Mouse (Mus musculus) lung, postnatal 0 days (tissue): ENCODE measurements around the gene Cacna1d. TPM values are rescaled to one million over a fixed set of nuclear protein-coding genes. Genes with fewer than 3 reads are reported as not detected.

Experiments used
- ATAC-seq: fragments of 200-750 bp; cut with Nextera tagmentation; 2 replicates; pipeline ENCODE4 v1.8.0; 2017; ENCODE audit warnings: moderate library complexity
- DNase-seq: peaks from one replicate; pipeline ENCODE4 v3.0.0-alpha.2; 2016; ENCODE audit warnings: low spot score
- H3K27ac ChIP-seq: fragments of 300-500 bp; sonication (generic); 2 replicates; pipeline ENCODE4 v1.5.1; 2014; ENCODE audit warnings: antibody characterized with exemption, mild to moderate bottlenecking, low read length, mixed read lengths
- H3K27me3 ChIP-seq: fragments of 300-500 bp; sonication (generic); replicated peaks from 2 replicates; pipeline ENCODE4 v1.6.1; 2014; ENCODE audit warnings: low read length, mixed read lengths; ENCODE audit not compliant: insufficient read depth
- H3K36me3 ChIP-seq: fragments of 300-500 bp; sonication (generic); 2 replicates; pipeline ENCODE4 v1.6.1; 2014; ENCODE audit warnings: low read length, mixed read lengths; ENCODE audit not compliant: insufficient read depth
- H3K4me1 ChIP-seq: fragments of 300-500 bp; sonication (generic); 2 replicates; pipeline ENCODE4 v1.6.1; 2014; ENCODE audit warnings: antibody characterized with exemption, low read depth, low read length, mixed read lengths; ENCODE audit not compliant: insufficient read depth
- H3K4me2 ChIP-seq: fragments of 300-500 bp; sonication (generic); replicated peaks from 2 replicates; pipeline ENCODE4 v1.6.1; 2014; ENCODE audit warnings: low read depth, mild to moderate bottlenecking, low read length, moderate library complexity, mixed read lengths
- H3K4me3 ChIP-seq: fragments of 300-500 bp; sonication (generic); 2 replicates; pipeline ENCODE4 v1.5.1; 2014; ENCODE audit warnings: low read depth, low read length
- H3K9ac ChIP-seq: fragments of 300-500 bp; sonication (generic); replicated peaks from 2 replicates; pipeline ENCODE4 v1.6.1; 2014; ENCODE audit warnings: low read depth, mild to moderate bottlenecking
- H3K9me3 ChIP-seq: fragments of 300-500 bp; sonication (generic); 2 replicates; pipeline ENCODE4 v1.6.1; 2016; ENCODE audit warnings: low read length, mixed read lengths
- CTCF ChIP-seq: IDR thresholded peaks from 2 replicates; pipeline ENCODE4 v1.5.1; 2016; ENCODE audit warnings: antibody characterized with exemption, mild to moderate bottlenecking
- EP300 ChIP-seq: IDR thresholded peaks from 2 replicates; pipeline ENCODE4 v1.6.1; 2016; ENCODE audit warnings: antibody characterized with exemption, mild to moderate bottlenecking, control low read depth
- WGBS: fragments of 180-500 bp; shearing (Covaris S2); extraction: QIAGEN DNeasy Blood & Tissue Kit; methylation state at CpG from one replicate; pipeline ENCODE4 v1.1.7; 2014; 5-methylcytosine and 5-hydroxymethylcytosine counted together
- polyA plus RNA-seq: library from polyadenylated mRNA; unstranded; fragments of >200 nt; fragmentation: Nextera tagmentation; extraction: Ambion mirVana; gene quantifications from 2 replicates; pipeline ENCODE4 v1.2.1, GENCODE M21; 2015

The Cacna1d gene
- polyA plus RNA-seq, 1 experiment from 2014 or later, result 12.5 TPM

- ATAC-seq (peak; percentile 49), DNase-seq (peak; percentile 55)
- H3K27ac ChIP-seq, result peak overlapping the region; percentile 71
Measured at GRCm38 (mm10) chr14:30360004-30360403, 131.3 kb downstream of the Cacna1d start.

GRCm38 (mm10) chr14:30358028-30358427 lies 133.2 kb downstream of the Cacna1d start:
- peaks cover 7% of the 10 kb centered on the region for H3K4me1 ChIP-seq
- no peak overlapping the region for H3K9ac ChIP-seq
- no peaks in the 10 kb centered on the region for H3K36me3 ChIP-seq
- no peak overlapping the region for H3K4me2 ChIP-seq
- no peak overlapping the region for H3K4me3 ChIP-seq
- no peak for DNase-seq
- WGBS, result 69% methylated on average over 1 of the region's 1 CpGs
- no peak for ATAC-seq
- no peak overlapping the region for H3K27ac ChIP-seq
- TF ChIP-seq EP300 (no peak), CTCF (no peak)
- no peaks in the 10 kb centered on the region for H3K27me3 ChIP-seq
- H3K9me3 ChIP-seq, result no peaks in the 10 kb centered on the region

More at GRCm38 (mm10) chr14:30360004-30360403, 131.3 kb downstream of the Cacna1d start:
- Histone ChIP-seq H3K4me3 (no peak overlapping the region), H3K9ac (no peak overlapping the region), H3K27me3 (no peaks in the 10 kb centered on the region), H3K4me1 (no peaks in the 10 kb centered on the region), H3K36me3 (no peaks in the 10 kb centered on the region), H3K9me3 (no peaks in the 10 kb centered on the region), H3K4me2 (no peak overlapping the region)
- TF ChIP-seq EP300 (no peak), CTCF (peak; percentile 35)
- 40% methylated on average over 6 of the region's 6 CpGs for WGBS

- Histone ChIP-seq H3K9ac (no peak overlapping the region), H3K27me3 (peaks cover 9% of the 10 kb centered on the region; the same call in 1 of the 2 replicates), H3K9me3 (no peaks in the 10 kb centered on the region), H3K27ac (no peak overlapping the region), H3K4me2 (no peak overlapping the region), H3K4me3 (no peak overlapping the region), H3K36me3 (no peaks in the 10 kb centered on the region), H3K4me1 (peaks cover 7% of the 10 kb centered on the region)
- no peak for ATAC-seq
- WGBS, result 79% methylated on average over 3 of the region's 3 CpGs
- TF ChIP-seq EP300 (no peak), CTCF (no peak)
- DNase-seq, result no peak
Measured at GRCm38 (mm10) chr14:30356456-30356855, 134.8 kb downstream of the Cacna1d start.

- Histone ChIP-seq H3K9ac (no peak overlapping the region), H3K36me3 (no peaks in the 10 kb centered on the region), H3K27me3 (peaks cover 9% of the 10 kb centered on the region; the same call in 1 of the 2 replicates), H3K4me3 (no peak overlapping the region), H3K9me3 (no peaks in the 10 kb centered on the region), H3K27ac (no peak overlapping the region), H3K4me2 (no peak overlapping the region), H3K4me1 (peaks cover 7% of the 10 kb centered on the region)
- TF ChIP-seq EP300 (no peak), CTCF (no peak)
- ATAC-seq (no peak), DNase-seq (no peak)
- 62% methylated on average over 3 of the region's 3 CpGs for WGBS
Measured at GRCm38 (mm10) chr14:30354761-30355160, 136.5 kb downstream of the Cacna1d start.

GRCm38 (mm10) chr14:30354127-30354463 lies 137.2 kb downstream of the Cacna1d start:
- H3K9me3 ChIP-seq, result no peaks in the 10 kb centered on the region
- H3K36me3 ChIP-seq, result no peaks in the 10 kb centered on the region
- H3K4me1 ChIP-seq, result peaks cover 7% of the 10 kb centered on the region
- no peak for ATAC-seq
- H3K27ac ChIP-seq, result 0 out of 2 replicates have a peak overlapping the region, but pooled peaks have one; percentile 2
- DNase-seq, result peak; percentile 15
- WGBS, result 8% methylated on average over 8 of the region's 8 CpGs
- peak overlapping the region; percentile 93 for H3K4me2 ChIP-seq
- peaks cover 9% of the 10 kb centered on the region; the same call in 1 of the 2 replicates for H3K27me3 ChIP-seq
- no peak for TF ChIP-seq EP300
- no peak for TF ChIP-seq CTCF
- peak overlapping the region; percentile 58 for H3K4me3 ChIP-seq
- H3K9ac ChIP-seq, result peak overlapping the region; percentile 64

GRCm38 (mm10) chr14:30353291-30354126 lies 137.7 kb downstream of the Cacna1d start:
- Histone ChIP-seq H3K4me1 (peaks cover 7% of the 10 kb centered on the region), H3K4me2 (peak overlapping the region; percentile 93), H3K36me3 (no peaks in the 10 kb centered on the region), H3K9me3 (no peaks in the 10 kb centered on the region), H3K27ac (peak overlapping the region; percentile 78), H3K27me3 (peaks cover 9% of the 10 kb centered on the region; the same call in 1 of the 2 replicates), H3K4me3 (peak overlapping the region; percentile 58), H3K9ac (peak overlapping the region; percentile 64)
- DNase-seq, result peak; percentile 49
- no peak for TF ChIP-seq EP300
- TF ChIP-seq CTCF, result no peak
- WGBS, result 6% methylated on average over 50 of the region's 114 CpGs
- ATAC-seq, result peak; percentile 74
